Mouse (Mus musculus) kidney, embryonic 14.5 days (tissue): ENCODE data around the gene Aoc1. TPM values are rescaled to one million over a fixed set of nuclear protein-coding genes. Genes with fewer than 3 reads are reported as not detected.

Experiments used
- ATAC-seq: fragments of 200-750 bp; cut with Nextera tagmentation; 2 replicates; pipeline ENCODE4 v1.8.0; 2017; ENCODE audit warnings: moderate number of reproducible peaks, mild to moderate bottlenecking, moderate TSS enrichment, moderate library complexity; ENCODE audit not compliant: low FRiP score, low TSS enrichment
- H3K27ac ChIP-seq: fragments of 300-500 bp; sonication (generic); 2 replicates; pipeline ENCODE4 v1.5.1; 2014; ENCODE audit warnings: low read depth, mild to moderate bottlenecking, low read length, moderate library complexity, mixed read lengths
- H3K27me3 ChIP-seq: fragments of 300-500 bp; sonication (generic); 2 replicates; pipeline ENCODE4 v1.6.1; 2014; ENCODE audit warnings: mild to moderate bottlenecking, low read length; ENCODE audit not compliant: control insufficient read depth, insufficient read depth
- H3K36me3 ChIP-seq: fragments of 300-500 bp; sonication (generic); 2 replicates; pipeline ENCODE4 v1.6.1; 2014; ENCODE audit warnings: low read length, mixed read lengths; ENCODE audit not compliant: control insufficient read depth, insufficient read depth
- H3K4me1 ChIP-seq: fragments of 300-500 bp; sonication (generic); 2 replicates; pipeline ENCODE4 v1.6.1; 2014; ENCODE audit warnings: low read length, mixed read lengths; ENCODE audit not compliant: control insufficient read depth, insufficient read depth
- H3K4me2 ChIP-seq: fragments of 300-500 bp; sonication (generic); replicated peaks from 2 replicates; pipeline ENCODE4 v1.6.1; 2014; ENCODE audit warnings: low read depth, mild to moderate bottlenecking, low read length
- H3K4me3 ChIP-seq: fragments of 300-500 bp; sonication (generic); 2 replicates; pipeline ENCODE4 v1.5.1; 2014; ENCODE audit warnings: mild to moderate bottlenecking, low read length
- H3K9ac ChIP-seq: fragments of 300-500 bp; sonication (generic); 2 replicates; pipeline ENCODE4 v1.6.1; 2014; ENCODE audit warnings: low read depth, mild to moderate bottlenecking, low read length, moderate library complexity
- H3K9me3 ChIP-seq: fragments of 300-500 bp; sonication (generic); 2 replicates; pipeline ENCODE4 v1.6.1; 2016; ENCODE audit warnings: low read length; ENCODE audit not compliant: control insufficient read depth
- WGBS: fragments of 180-500 bp; shearing (Covaris S2); extraction: QIAGEN DNeasy Blood & Tissue Kit; methylation state at CpG from one replicate; pipeline ENCODE4 v1.1.7; 2014; 5-methylcytosine and 5-hydroxymethylcytosine counted together
- polyA plus RNA-seq: library from polyadenylated mRNA; unstranded; fragments of >200 nt; fragmentation: Nextera tagmentation; extraction: Ambion mirVana; gene quantifications from 2 replicates; pipeline ENCODE4 v1.2.1, GENCODE M21; 2014

Aoc1 gene
- polyA plus RNA-seq, 1 experiment from 2014 or later, result 1.4 TPM

- ATAC-seq, result no peak
- 87% methylated on average over 1 of the region's 1 CpGs for WGBS
These were observed 36.5 kb downstream of the Aoc1 start for GRCm38 (mm10) chr6:48909229-48909628.

GRCm38 (mm10) chr6:48912033-48912432, 39.3 kb downstream of the Aoc1 start:
- Histone ChIP-seq H3K4me3 (no peak overlapping the region), H3K27ac (no peak overlapping the region), H3K9me3 (no peaks in the 10 kb centered on the region), H3K4me1 (no peaks in the 10 kb centered on the region; the same call in 1 of the 2 replicates), H3K36me3 (no peaks in the 10 kb centered on the region), H3K27me3 (no peaks in the 10 kb centered on the region), H3K4me2 (no peak overlapping the region), H3K9ac (no peak overlapping the region)
- no peak for ATAC-seq
- 40% methylated on average over 3 of the region's 3 CpGs for WGBS

More at GRCm38 (mm10) chr6:48909229-48909628, 36.5 kb downstream of the Aoc1 start:
- Histone ChIP-seq H3K36me3 (no peaks in the 10 kb centered on the region), H3K27ac (no peak overlapping the region), H3K9ac (no peak overlapping the region), H3K9me3 (no peaks in the 10 kb centered on the region), H3K4me3 (no peak overlapping the region), H3K4me2 (no peak overlapping the region), H3K27me3 (no peaks in the 10 kb centered on the region), H3K4me1 (no peaks in the 10 kb centered on the region; the same call in 1 of the 2 replicates)

DNA sequence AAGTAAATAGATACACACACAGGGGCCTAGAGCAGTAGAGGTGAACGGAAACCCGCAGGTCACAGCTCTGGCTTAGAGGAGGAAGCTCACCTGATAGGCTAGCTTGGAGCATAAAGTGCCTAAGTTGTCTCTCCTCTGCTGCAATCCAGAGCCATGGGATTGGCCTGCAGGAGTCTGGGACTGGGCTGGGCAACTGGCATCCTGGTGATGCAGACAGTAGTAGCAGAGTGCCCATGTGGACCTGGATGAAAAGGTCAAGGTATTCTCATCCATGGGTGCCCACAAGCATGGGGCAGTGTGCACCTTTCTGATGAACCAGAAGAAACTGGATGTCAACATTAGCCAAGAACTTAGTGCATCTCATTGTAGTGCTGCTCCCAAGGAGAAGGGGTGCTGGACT, 40.9 kb downstream of the Aoc1 start:
- Histone ChIP-seq H3K27me3 (no peaks in the 10 kb centered on the region), H3K9ac (no peak overlapping the region), H3K9me3 (no peaks in the 10 kb centered on the region), H3K27ac (no peak overlapping the region), H3K4me2 (no peak overlapping the region), H3K4me1 (no peaks in the 10 kb centered on the region), H3K36me3 (no peaks in the 10 kb centered on the region), H3K4me3 (no peak overlapping the region)
- ATAC-seq, result no peak
- 90% methylated on average over 2 of the region's 2 CpGs for WGBS

GRCm38 (mm10) chr6:48929595-48929994, 56.9 kb downstream of the Aoc1 start, which contains the start of gene 1600015I10Rik:
Gene 1600015I10Rik, plus strand, starts transcription at chr6:48929895.
- Histone ChIP-seq H3K9ac (no peak within 1 kb of the TSS), H3K9me3 (no peaks in the 10 kb centered on the region), H3K4me3 (no peak within 1 kb of the TSS), H3K4me1 (no peaks in the 10 kb centered on the region), H3K27me3 (no peaks in the 10 kb centered on the region), H3K4me2 (no peak within 1 kb of the TSS), H3K36me3 (no peaks in the 10 kb centered on the region), H3K27ac (no peak within 1 kb of the TSS)
- no peak for ATAC-seq
- 86% methylated on average over 5 of the region's 5 CpGs for WGBS

DNA sequence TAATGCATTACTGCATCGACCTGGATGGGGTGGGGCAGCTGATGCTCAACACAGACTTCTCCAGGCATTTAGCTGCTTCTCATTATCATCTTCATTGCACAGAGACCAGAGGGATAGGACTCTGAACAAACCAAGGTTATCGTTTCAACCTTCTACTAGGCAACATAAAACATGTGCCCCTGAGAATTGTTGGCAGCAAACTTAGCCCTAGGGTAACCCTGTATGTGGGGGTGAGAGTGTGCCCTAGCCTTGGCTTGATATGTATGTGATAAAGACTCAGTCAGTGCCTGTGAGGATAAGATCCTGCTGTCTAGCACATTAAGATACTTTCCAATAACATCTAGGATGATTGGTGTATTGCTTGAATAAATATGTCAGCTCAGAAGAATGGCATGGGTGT, 76.9 kb downstream of the Aoc1 start:
- WGBS, result 83% methylated on average over 2 of the region's 2 CpGs
- ATAC-seq, result no peak
- Histone ChIP-seq H3K27me3 (no peaks in the 10 kb centered on the region), H3K4me3 (no peak overlapping the region), H3K9ac (no peak overlapping the region), H3K4me1 (no peaks in the 10 kb centered on the region), H3K9me3 (no peaks in the 10 kb centered on the region), H3K4me2 (no peak overlapping the region), H3K36me3 (no peaks in the 10 kb centered on the region), H3K27ac (no peak overlapping the region)

DNA sequence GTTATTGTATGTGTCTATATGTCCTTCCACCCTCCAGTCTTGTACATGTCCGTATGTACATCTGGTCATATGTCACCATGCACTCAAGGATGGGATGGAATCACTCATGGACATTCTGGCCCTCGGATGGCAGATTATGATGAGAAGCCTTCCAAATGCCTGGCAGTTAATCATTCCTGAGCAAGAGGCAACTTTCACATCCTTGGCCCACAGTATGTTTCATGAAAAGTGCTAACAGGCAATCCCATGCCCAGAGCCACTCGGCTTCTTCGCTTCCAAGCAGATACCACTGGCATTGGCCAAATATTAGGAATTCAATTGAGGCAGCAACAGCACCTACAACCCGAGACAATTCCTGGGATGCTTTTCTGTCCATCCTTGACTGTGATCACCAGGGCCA, 78.0 kb downstream of the Aoc1 start:
- Histone ChIP-seq H3K9ac (no peak overlapping the region), H3K4me1 (no peaks in the 10 kb centered on the region), H3K27ac (no peak overlapping the region), H3K4me2 (no peak overlapping the region), H3K4me3 (no peak overlapping the region), H3K27me3 (no peaks in the 10 kb centered on the region), H3K36me3 (no peaks in the 10 kb centered on the region), H3K9me3 (no peaks in the 10 kb centered on the region)
- ATAC-seq, result no peak
- WGBS, result 89% methylated on average over 5 of the region's 5 CpGs

DNA sequence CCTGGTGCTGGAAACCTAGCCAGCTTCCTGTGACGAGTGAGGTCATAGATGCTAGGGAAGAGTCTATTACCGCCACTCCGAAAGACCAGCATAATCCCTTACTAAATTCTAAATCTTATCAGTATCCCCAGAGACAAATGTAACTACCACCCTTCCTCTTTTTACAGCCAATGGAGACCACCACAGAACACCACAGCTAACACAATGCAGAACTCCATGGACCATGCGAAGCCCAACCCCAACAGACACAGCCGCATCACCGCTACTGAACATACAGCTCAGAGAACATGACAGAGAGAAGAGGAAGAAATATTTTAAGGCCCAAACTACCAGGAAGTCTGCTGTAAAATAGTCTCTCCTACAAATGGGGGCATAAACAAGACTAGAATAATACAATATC, 78.9 kb downstream of the Aoc1 start:
- 92% methylated on average over 6 of the region's 6 CpGs for WGBS
- Histone ChIP-seq H3K27me3 (no peaks in the 10 kb centered on the region), H3K9me3 (no peaks in the 10 kb centered on the region), H3K4me2 (no peak overlapping the region), H3K27ac (no peak overlapping the region), H3K9ac (no peak overlapping the region), H3K4me3 (no peak overlapping the region), H3K36me3 (no peaks in the 10 kb centered on the region), H3K4me1 (no peaks in the 10 kb centered on the region)
- no peak for ATAC-seq

DNA sequence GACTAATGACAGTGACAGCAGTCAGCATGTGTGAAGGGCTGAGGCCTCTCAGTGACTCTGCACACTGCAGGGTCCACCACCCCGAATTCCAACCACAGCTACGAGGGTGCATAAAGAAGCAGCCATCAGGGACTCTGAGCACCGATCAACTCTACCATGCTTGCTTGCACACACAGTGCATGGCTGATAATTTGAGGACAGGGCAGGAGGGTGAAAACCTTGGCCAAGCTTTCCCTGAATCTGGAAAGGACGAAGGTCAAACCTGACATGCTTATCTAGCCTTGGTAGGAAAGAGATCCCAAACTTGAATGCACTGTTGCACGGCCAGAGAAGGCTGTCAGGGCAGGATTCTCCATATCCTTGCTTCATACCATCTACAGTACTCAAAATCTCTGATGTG, 80.5 kb downstream of the Aoc1 start:
- H3K4me2 ChIP-seq, result no peak overlapping the region
- 75% methylated on average over 5 of the region's 5 CpGs for WGBS
- H3K9me3 ChIP-seq, result no peaks in the 10 kb centered on the region
- H3K9ac ChIP-seq, result no peak overlapping the region
- no peak overlapping the region for H3K27ac ChIP-seq
- H3K36me3 ChIP-seq, result no peaks in the 10 kb centered on the region
- ATAC-seq, result no peak
- no peaks in the 10 kb centered on the region for H3K4me1 ChIP-seq
- no peaks in the 10 kb centered on the region for H3K27me3 ChIP-seq
- no peak overlapping the region for H3K4me3 ChIP-seq

DNA sequence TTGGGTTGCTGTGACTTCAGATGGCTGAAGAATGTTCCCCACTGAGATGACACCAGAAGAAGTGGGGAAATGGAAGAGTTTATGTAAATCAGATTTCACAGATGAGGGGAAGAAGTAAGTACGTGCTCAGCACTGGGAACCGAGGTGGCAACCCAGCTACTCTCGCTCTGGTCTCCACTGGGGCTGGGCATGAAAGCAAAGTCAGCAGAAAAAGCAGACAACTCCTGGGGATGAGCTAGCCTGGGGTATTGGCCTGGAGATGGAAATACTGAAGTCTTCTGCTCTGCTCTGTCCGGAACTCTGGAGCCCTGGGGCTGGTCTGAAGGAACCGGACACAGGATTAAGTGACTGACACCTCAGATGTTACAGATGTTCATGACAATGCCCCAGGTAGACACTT, 81.5 kb downstream of the Aoc1 start:
- no peak for ATAC-seq
- WGBS, result 84% methylated on average over 5 of the region's 5 CpGs
- no peaks in the 10 kb centered on the region for H3K27me3 ChIP-seq
- H3K9ac ChIP-seq, result no peak overlapping the region
- no peaks in the 10 kb centered on the region for H3K9me3 ChIP-seq
- no peak overlapping the region for H3K27ac ChIP-seq
- H3K4me3 ChIP-seq, result no peak overlapping the region
- H3K4me1 ChIP-seq, result no peaks in the 10 kb centered on the region
- no peaks in the 10 kb centered on the region for H3K36me3 ChIP-seq
- no peak overlapping the region for H3K4me2 ChIP-seq
